Mouse (Mus musculus) hindbrain, postnatal 0 days (tissue): ENCODE results near the gene Il13ra2. TPM values are rescaled to one million over a fixed set of nuclear protein-coding genes. Genes with fewer than 3 reads are reported as not detected.
"Not testable (repeated sequence)": the region's sequence is repeated elsewhere in the genome, so short reads cannot be mapped to it uniquely, and the experiment has no call there.

Experiments
- ATAC-seq: fragments of 200-750 bp; cut with Nextera tagmentation; 2 replicates; pipeline ENCODE4 v1.8.0; 2017; ENCODE audit warnings: mild to moderate bottlenecking, moderate TSS enrichment, moderate library complexity
- DNase-seq: peaks from one replicate; pipeline ENCODE4 v3.0.0-alpha.2; 2015; ENCODE audit warnings: low spot score
- H3K27ac ChIP-seq: fragments of 300-500 bp; sonication (generic); 2 replicates; pipeline ENCODE4 v1.5.1; 2014; ENCODE audit warnings: mild to moderate bottlenecking
- H3K27me3 ChIP-seq: fragments of 300-500 bp; sonication (generic); 2 replicates; pipeline ENCODE4 v1.6.1; 2014; ENCODE audit warnings: low read length, mixed read lengths; ENCODE audit not compliant: insufficient read depth
- H3K36me3 ChIP-seq: fragments of 300-500 bp; sonication (generic); 2 replicates; pipeline ENCODE4 v1.6.1; 2014; ENCODE audit warnings: low read length, mixed read lengths; ENCODE audit not compliant: insufficient read depth
- H3K4me1 ChIP-seq: fragments of 300-500 bp; sonication (generic); 2 replicates; pipeline ENCODE4 v1.6.1; 2014; ENCODE audit warnings: antibody characterized with exemption, low read length, mixed read lengths; ENCODE audit not compliant: insufficient read depth
- H3K4me2 ChIP-seq: fragments of 300-500 bp; sonication (generic); 2 replicates; pipeline ENCODE4 v1.6.1; 2014; ENCODE audit warnings: low read depth, mild to moderate bottlenecking, low read length, moderate library complexity, mixed read lengths
- H3K4me3 ChIP-seq: fragments of 300-500 bp; sonication (generic); 2 replicates; pipeline ENCODE4 v1.5.1; 2014; ENCODE audit warnings: low read length
- H3K9ac ChIP-seq: fragments of 300-500 bp; sonication (generic); replicated peaks from 2 replicates; pipeline ENCODE4 v1.6.1; 2014; ENCODE audit warnings: mild to moderate bottlenecking, low read length, moderate library complexity, mixed read lengths
- H3K9me3 ChIP-seq: fragments of 300-500 bp; sonication (generic); 2 replicates; pipeline ENCODE4 v1.6.1; 2016; ENCODE audit warnings: low read length, mixed read lengths
- CTCF ChIP-seq: IDR thresholded peaks from 2 replicates; pipeline ENCODE4 v1.5.1; 2016; ENCODE audit warnings: antibody characterized with exemption, control low read depth, low read depth
- WGBS: fragments of 180-500 bp; shearing (Covaris S2); extraction: QIAGEN DNeasy Blood & Tissue Kit; methylation state at CpG from one replicate; pipeline ENCODE4 v1.1.7; 2014; 5-methylcytosine and 5-hydroxymethylcytosine counted together
- polyA plus RNA-seq: library from polyadenylated mRNA; unstranded; fragments of >200 nt; fragmentation: Nextera tagmentation; extraction: Ambion mirVana; gene quantifications from 2 replicates; pipeline ENCODE4 v1.2.1, GENCODE M21; 2015
- total RNA-seq: library from RNA; depleted of rRNA; stranded (reverse); fragments of >200 nt; gene quantifications from 2 replicates; pipeline ENCODE4 v1.2.3, GENCODE M21; 2014; rRNA removed

Il13ra2 gene
- total RNA-seq (0.10 TPM in 1 of 2 replicates, not detected in the other), polyA plus RNA-seq (0.58 and 0.64 TPM in 2 replicates)

- Histone ChIP-seq H3K27me3 (no peaks in the 10 kb centered on the region), H3K9me3 (no peaks in the 10 kb centered on the region), H3K4me2 (no peak within 1 kb of the TSS), H3K36me3 (no peaks in the 10 kb centered on the region), H3K4me3 (no peak within 1 kb of the TSS), H3K27ac (no peak within 1 kb of the TSS), H3K9ac (no peak within 1 kb of the TSS), H3K4me1 (no peaks in the 10 kb centered on the region)
- DNase-seq: no peak
- no peak for ATAC-seq
- TF ChIP-seq CTCF: no peak
- 44% methylated on average over 1 of the region's 1 CpGs for WGBS
Observed at GRCm38 (mm10) chrX:147429129-147429528, at the start of gene Il13ra2. Gene Il13ra2 (minus strand): TSS chrX:147429192.

- not testable (repeated sequence) for H3K9ac ChIP-seq, H3K27ac ChIP-seq, H3K4me2 ChIP-seq, H3K4me1 ChIP-seq, H3K9me3 ChIP-seq, ATAC-seq, DNase-seq, H3K27me3 ChIP-seq, H3K36me3 ChIP-seq, H3K4me3 ChIP-seq
- WGBS: 76% methylated on average over 1 of the region's 1 CpGs
Observed at GRCm38 (mm10) chrX:147453610-147454009, 24.6 kb upstream of the Il13ra2 start, which contains the start of gene Vmn1r239-ps. Gene Vmn1r239-ps (minus strand): TSS chrX:147453710.

GRCm38 (mm10) chrX:147443386-147443785, 14.4 kb upstream of the Il13ra2 start:
- no peak for DNase-seq
- TF ChIP-seq CTCF: no peak
- WGBS: 89% methylated on average over 4 of the region's 4 CpGs

GRCm38 (mm10) chrX:147435400-147435799, 6.4 kb upstream of the Il13ra2 start:
- H3K27ac ChIP-seq: no peak overlapping the region
- H3K4me1 ChIP-seq: no peaks in the 10 kb centered on the region
- DNase-seq: no peak
- TF ChIP-seq CTCF: no peak
- no peak overlapping the region for H3K4me2 ChIP-seq
- H3K27me3 ChIP-seq: no peaks in the 10 kb centered on the region
- no peak overlapping the region for H3K9ac ChIP-seq
- H3K4me3 ChIP-seq: no peak overlapping the region
- 80% methylated on average over 2 of the region's 2 CpGs for WGBS
- ATAC-seq: no peak
- no peaks in the 10 kb centered on the region for H3K36me3 ChIP-seq
- no peaks in the 10 kb centered on the region for H3K9me3 ChIP-seq

More at GRCm38 (mm10) chrX:147443386-147443785, 14.4 kb upstream of the Il13ra2 start:
- H3K4me2 ChIP-seq: no peak overlapping the region
- no peak overlapping the region for H3K4me3 ChIP-seq
- ATAC-seq: no peak
- no peaks in the 10 kb centered on the region for H3K27me3 ChIP-seq
- H3K36me3 ChIP-seq: no peaks in the 10 kb centered on the region
- H3K9me3 ChIP-seq: no peaks in the 10 kb centered on the region
- H3K27ac ChIP-seq: no peak overlapping the region
- no peaks in the 10 kb centered on the region for H3K4me1 ChIP-seq
- H3K9ac ChIP-seq: no peak overlapping the region

GRCm38 (mm10) chrX:147429753-147430152, 761 bp upstream of the Il13ra2 start:
- 64% methylated on average over 1 of the region's 1 CpGs for WGBS
- Histone ChIP-seq H3K27me3 (no peaks in the 10 kb centered on the region), H3K9me3 (no peaks in the 10 kb centered on the region), H3K36me3 (no peaks in the 10 kb centered on the region), H3K27ac (no peak overlapping the region), H3K4me3 (no peak overlapping the region), H3K4me2 (no peak overlapping the region), H3K9ac (no peak overlapping the region), H3K4me1 (no peaks in the 10 kb centered on the region)
- peak; percentile 18 for DNase-seq
- TF ChIP-seq CTCF: no peak
- ATAC-seq: no peak

GRCm38 (mm10) chrX:147393446-147393845, 35.5 kb downstream of the Il13ra2 start:
- Histone ChIP-seq H3K27me3 (no peaks in the 10 kb centered on the region), H3K36me3 (no peaks in the 10 kb centered on the region), H3K4me2 (no peak overlapping the region), H3K4me3 (no peak overlapping the region), H3K4me1 (no peaks in the 10 kb centered on the region), H3K9ac (no peak overlapping the region), H3K27ac (no peak overlapping the region), H3K9me3 (no peaks in the 10 kb centered on the region)
- WGBS: 71% methylated on average over 1 of the region's 1 CpGs
- no peak for ATAC-seq
- DNase-seq: no peak
- no peak for TF ChIP-seq CTCF

- H3K4me2 ChIP-seq: no peak overlapping the region
- DNase-seq (no peak), ATAC-seq (no peak)
- WGBS: 78% methylated on average over 2 of the region's 2 CpGs
- H3K36me3 ChIP-seq: no peaks in the 10 kb centered on the region
- H3K4me3 ChIP-seq: no peak overlapping the region
- H3K4me1 ChIP-seq: no peaks in the 10 kb centered on the region
- H3K27ac ChIP-seq: no peak overlapping the region
- H3K27me3 ChIP-seq: no peaks in the 10 kb centered on the region
- no peak for TF ChIP-seq CTCF
- H3K9me3 ChIP-seq: no peaks in the 10 kb centered on the region
- H3K9ac ChIP-seq: no peak overlapping the region
Observed at GRCm38 (mm10) chrX:147349167-147349566, 79.8 kb downstream of the Il13ra2 start.

Other genes with a start within 250 kb of the Il13ra2 start
- not detected in 2 replicates for gene Vmn1r239-ps, start 24.5 kb upstream of the Il13ra2 start, total RNA-seq
- gene Vmn1r239-ps, start 24.5 kb upstream of the Il13ra2 start, polyA plus RNA-seq: not detected in 2 replicates
- gene Lrch2, start 124.9 kb upstream of the Il13ra2 start, total RNA-seq: 14.7 and 15.9 TPM in 2 replicates
- gene Lrch2, start 124.9 kb upstream of the Il13ra2 start, polyA plus RNA-seq: 6.0 and 6.4 TPM in 2 replicates